Mouse (Mus musculus) adrenal gland (tissue): ENCODE data around the gene Slco4a1.

Experiments
- intact Hi-C: fragments of 180-260 bp; cut with DNase I; formaldehyde crosslinking; loops from one replicate; pipeline ENCODE4 v1.15.1; 2025
- long read RNA-seq, 2 experiments: library from polyadenylated mRNA; unstranded; transcript quantifications; one replicate each; pipeline ENCODE4 v2.0.0; 2020; ENCODE audit warnings: borderline replicate concordance in 1 of 2; ENCODE audit not compliant: insufficient replicate concordance in 1 of 2

Gene Slco4a1
- long read RNA-seq, experiment 1 = 0 reads
- long read RNA-seq, experiment 2 = 0 reads

GRCm38 (mm10) chr2:180455723-180456698 is at the start of gene Slco4a1:
TSS of gene Slco4a1 (plus strand) at chr2:180456245.
- intact Hi-C loops = no loop called here

GRCm38 (mm10) chr2:180408410-180408809 is 47.6 kb upstream of the Slco4a1 start:
- intact Hi-C loops = no loop called here

- intact Hi-C loops = no loop called here
Observed at GRCm38 (mm10) chr2:180410432-180410831, 45.6 kb upstream of the Slco4a1 start.

GRCm38 (mm10) chr2:180411013-180411412 is 45.0 kb upstream of the Slco4a1 start:
- intact Hi-C loops = no loop called here

- intact Hi-C loops = no loop called here
Observed at GRCm38 (mm10) chr2:180415627-180416026, 40.4 kb upstream of the Slco4a1 start.

- intact Hi-C loops = no loop called here
Observed at GRCm38 (mm10) chr2:180417731-180418130, 38.3 kb upstream of the Slco4a1 start.

- intact Hi-C loops = no loop called here
Observed at GRCm38 (mm10) chr2:180420641-180421040, 35.4 kb upstream of the Slco4a1 start.

GRCm38 (mm10) chr2:180425115-180425514 is 30.9 kb upstream of the Slco4a1 start:
- intact Hi-C loops = no loop called here

- intact Hi-C loops = no loop called here
Observed at GRCm38 (mm10) chr2:180427073-180427472, 29.0 kb upstream of the Slco4a1 start.

GRCm38 (mm10) chr2:180428331-180428730 is 27.7 kb upstream of the Slco4a1 start:
- intact Hi-C loops = no loop called here

GRCm38 (mm10) chr2:180430648-180431047 is 25.4 kb upstream of the Slco4a1 start:
- intact Hi-C loops = loop anchor here (5.0 kb wide), 1 partner anchor 153 kb away; no protein-coding TSS in a partner anchor

- intact Hi-C loops = loop anchor here (2.0 to 5.0 kb wide), 3 partner anchors 73 to 155 kb away; no protein-coding TSS in a partner anchor
Observed at GRCm38 (mm10) chr2:180432042-180432668, 23.9 kb upstream of the Slco4a1 start.

GRCm38 (mm10) chr2:180432751-180433150 is 23.3 kb upstream of the Slco4a1 start:
- intact Hi-C loops = loop anchor here (2.0 to 5.0 kb wide), 3 partner anchors 74 to 155 kb away; no protein-coding TSS in a partner anchor

- intact Hi-C loops = loop anchor here (2.0 to 5.0 kb wide), 3 partner anchors 75 to 156 kb away; no protein-coding TSS in a partner anchor
Observed at GRCm38 (mm10) chr2:180433350-180433749, 22.7 kb upstream of the Slco4a1 start.

- intact Hi-C loops = no loop called here
Observed at GRCm38 (mm10) chr2:180435341-180435926, 20.6 kb upstream of the Slco4a1 start.

- intact Hi-C loops = no loop called here
Observed at GRCm38 (mm10) chr2:180437149-180437864, 18.7 kb upstream of the Slco4a1 start.

- intact Hi-C loops = no loop called here
Observed at GRCm38 (mm10) chr2:180439791-180440190, 16.3 kb upstream of the Slco4a1 start.

- intact Hi-C loops = no loop called here
Observed at GRCm38 (mm10) chr2:180440596-180441332, 15.3 kb upstream of the Slco4a1 start.

- intact Hi-C loops = no loop called here
Observed at GRCm38 (mm10) chr2:180442061-180442460, 14.0 kb upstream of the Slco4a1 start.

- intact Hi-C loops = no loop called here
Observed at GRCm38 (mm10) chr2:180443861-180444260, 12.2 kb upstream of the Slco4a1 start.
